Mouse (Mus musculus): ENCODE results near the gene Eng. TPM values are rescaled to one million over a fixed set of nuclear protein-coding genes. Genes with fewer than 3 reads are reported as not detected.

Eng gene
- total RNA-seq, 1 experiment = 18.3 TPM

GRCm38 (mm10) chr2:32617601-32618000 is 28.8 kb upstream of the Eng start:
- no peak for DNase-seq (ENCODE audit: low read depth, low spot score)
- H3K4me3 ChIP-seq (ENCODE audit: insufficient read depth in 1 of 2, low read depth in 1 of 2, low read length in 2 of 2, poor library complexity in 1 of 2, severe bottlenecking in 1 of 2) = no peak overlapping the region
- H3K4me1 ChIP-seq (ENCODE audit: control insufficient read depth in 2 of 2, insufficient read depth in 2 of 2, low read length in 2 of 2, poor library complexity in 1 of 2) = peaks cover 1 to 14% of the 10 kb centered on the region in 2 experiments; a peak in 2 of 4 replicates
- H3K9ac ChIP-seq (ENCODE audit: insufficient read depth, low read depth, low read length, poor library complexity, severe bottlenecking) = no peak overlapping the region
- no peaks in the 10 kb centered on the region for H3K9me3 ChIP-seq (ENCODE audit: control insufficient read depth, insufficient read depth, low read depth, low read length)
- H3K27ac ChIP-seq (ENCODE audit: insufficient read depth, low read depth, low read length, poor library complexity, severe bottlenecking) = no peak overlapping the region
- in situ Hi-C loops (cut with MboI; ENCODE audit: low sequenced_read_pairs in 2 of 2, unreplicated experiment in 2 of 2) = no loop called here
- no peak for TF ChIP-seq HCFC1 (IDR thresholded peaks at IDR 0.05; ENCODE audit: borderline replicate concordance, insufficient read depth, low read length)
- TF ChIP-seq ZC3H11A (IDR thresholded peaks at IDR 0.05; ENCODE audit: borderline replicate concordance, low read depth, low read length) = no peak
- no peak for TF ChIP-seq MAFK (IDR thresholded peaks at IDR 0.05; ENCODE audit: insufficient read depth, low read depth, low read length)
- no peak for TF ChIP-seq CHD2 (IDR thresholded peaks at IDR 0.05; ENCODE audit: low read depth, low read length)
- no peak for TF ChIP-seq ZNF384 (IDR thresholded peaks at IDR 0.05; ENCODE audit: low read depth, low read length)
- peaks cover 31% of the 10 kb centered on the region; the same call in 1 of the 2 replicates for H3K36me3 ChIP-seq (ENCODE audit: control insufficient read depth, insufficient read depth, low read length, poor library complexity, severe bottlenecking)

- no peaks in the 10 kb centered on the region for H3K9me3 ChIP-seq (ENCODE audit: control insufficient read depth, insufficient read depth, low read depth, low read length)
- TF ChIP-seq CHD2 (IDR thresholded peaks at IDR 0.05; ENCODE audit: low read depth, low read length) (no peak), HCFC1 (IDR thresholded peaks at IDR 0.05; ENCODE audit: borderline replicate concordance, insufficient read depth, low read length) (no peak), ZC3H11A (IDR thresholded peaks at IDR 0.05; ENCODE audit: borderline replicate concordance, low read depth, low read length) (no peak), ZNF384 (IDR thresholded peaks at IDR 0.05; ENCODE audit: low read depth, low read length) (no peak), MAFK (IDR thresholded peaks at IDR 0.05; ENCODE audit: insufficient read depth, low read depth, low read length) (no peak)
- H3K27ac ChIP-seq (ENCODE audit: insufficient read depth, low read depth, low read length, poor library complexity, severe bottlenecking) = no peak overlapping the region
- H3K9ac ChIP-seq (ENCODE audit: insufficient read depth, low read depth, low read length, poor library complexity, severe bottlenecking) = no peak overlapping the region
- in situ Hi-C loops (cut with MboI; ENCODE audit: low sequenced_read_pairs in 2 of 2, unreplicated experiment in 2 of 2) = no loop called here
- peaks cover 28% of the 10 kb centered on the region; the same call in 1 of the 2 replicates for H3K36me3 ChIP-seq (ENCODE audit: control insufficient read depth, insufficient read depth, low read length, poor library complexity, severe bottlenecking)
- H3K4me3 ChIP-seq (ENCODE audit: insufficient read depth in 1 of 2, low read depth in 1 of 2, low read length in 2 of 2, poor library complexity in 1 of 2, severe bottlenecking in 1 of 2) = no peak overlapping the region
- no peak for DNase-seq (ENCODE audit: low read depth, low spot score)
- peaks cover 1 to 14% of the 10 kb centered on the region in 2 experiments; a peak in 2 of 4 replicates for H3K4me1 ChIP-seq (ENCODE audit: control insufficient read depth in 2 of 2, insufficient read depth in 2 of 2, low read length in 2 of 2, poor library complexity in 1 of 2)
Observed at GRCm38 (mm10) chr2:32618051-32618450, 28.3 kb upstream of the Eng start.

GRCm38 (mm10) chr2:32620682-32621516 is 25.5 kb upstream of the Eng start:
- no peak overlapping the region for H3K27ac ChIP-seq (ENCODE audit: insufficient read depth, low read depth, low read length, poor library complexity, severe bottlenecking)
- no peak for DNase-seq (ENCODE audit: low read depth, low spot score)
- H3K4me3 ChIP-seq (ENCODE audit: insufficient read depth in 1 of 2, low read depth in 1 of 2, low read length in 2 of 2, poor library complexity in 1 of 2, severe bottlenecking in 1 of 2) = no peak overlapping the region

GRCm38 (mm10) chr2:32621517-32621859 is 24.9 kb upstream of the Eng start, which contains the start of gene Ak1:
Ak1 (plus strand) TSS chr2:32621758.
- Histone ChIP-seq H3K9ac (ENCODE audit: insufficient read depth, low read depth, low read length, poor library complexity, severe bottlenecking) (0 out of 2 replicates have a peak within 1 kb of the TSS, but pooled peaks have one; percentile 3), H3K4me3 (ENCODE audit: insufficient read depth in 1 of 2, low read depth in 1 of 2, low read length in 2 of 2, poor library complexity in 1 of 2, severe bottlenecking in 1 of 2) (no peak within 1 kb of the TSS), H3K4me1 (ENCODE audit: control insufficient read depth in 2 of 2, insufficient read depth in 2 of 2, low read length in 2 of 2, poor library complexity in 1 of 2) (peaks cover 1 to 31% of the 10 kb centered on the region in 2 experiments; a peak in 2 of 4 replicates), H3K36me3 (ENCODE audit: control insufficient read depth, insufficient read depth, low read length, poor library complexity, severe bottlenecking) (peaks cover 16% of the 10 kb centered on the region; the same call in 1 of the 2 replicates), H3K9me3 (ENCODE audit: control insufficient read depth, insufficient read depth, low read depth, low read length) (no peaks in the 10 kb centered on the region), H3K27ac (ENCODE audit: insufficient read depth, low read depth, low read length, poor library complexity, severe bottlenecking) (no peak within 1 kb of the TSS)
- DNase-seq (ENCODE audit: low read depth, low spot score) = no peak
- in situ Hi-C loops (cut with MboI; ENCODE audit: low sequenced_read_pairs in 2 of 2, unreplicated experiment in 2 of 2) = no loop called here
- no peak for TF ChIP-seq ZC3H11A (IDR thresholded peaks at IDR 0.05; ENCODE audit: borderline replicate concordance, low read depth, low read length)
- TF ChIP-seq CHD2 (IDR thresholded peaks at IDR 0.05; ENCODE audit: low read depth, low read length) = no peak
- TF ChIP-seq MAFK (IDR thresholded peaks at IDR 0.05; ENCODE audit: insufficient read depth, low read depth, low read length) = no peak
- TF ChIP-seq HCFC1 (IDR thresholded peaks at IDR 0.05; ENCODE audit: borderline replicate concordance, insufficient read depth, low read length) = no peak
- no peak for TF ChIP-seq ZNF384 (IDR thresholded peaks at IDR 0.05; ENCODE audit: low read depth, low read length)

More at GRCm38 (mm10) chr2:32620682-32621516, 25.5 kb upstream of the Eng start:
- Histone ChIP-seq H3K36me3 (ENCODE audit: control insufficient read depth, insufficient read depth, low read length, poor library complexity, severe bottlenecking) (peaks cover 19% of the 10 kb centered on the region; the same call in 1 of the 2 replicates), H3K9me3 (ENCODE audit: control insufficient read depth, insufficient read depth, low read depth, low read length) (no peaks in the 10 kb centered on the region), H3K4me1 (ENCODE audit: control insufficient read depth in 2 of 2, insufficient read depth in 2 of 2, low read length in 2 of 2, poor library complexity in 1 of 2) (peaks cover 0 to 25% of the 10 kb centered on the region in 2 experiments; a peak in 1 of 4 replicates), H3K9ac (ENCODE audit: insufficient read depth, low read depth, low read length, poor library complexity, severe bottlenecking) (0 out of 2 replicates have a peak overlapping the region, but pooled peaks have one; percentile 3)
- in situ Hi-C loops (cut with MboI; ENCODE audit: low sequenced_read_pairs in 2 of 2, unreplicated experiment in 2 of 2) = no loop called here
- no peak for TF ChIP-seq CHD2 (IDR thresholded peaks at IDR 0.05; ENCODE audit: low read depth, low read length)
- no peak for TF ChIP-seq MAFK (IDR thresholded peaks at IDR 0.05; ENCODE audit: insufficient read depth, low read depth, low read length)
- TF ChIP-seq ZNF384 (IDR thresholded peaks at IDR 0.05; ENCODE audit: low read depth, low read length) = no peak
- no peak for TF ChIP-seq HCFC1 (IDR thresholded peaks at IDR 0.05; ENCODE audit: borderline replicate concordance, insufficient read depth, low read length)
- no peak for TF ChIP-seq ZC3H11A (IDR thresholded peaks at IDR 0.05; ENCODE audit: borderline replicate concordance, low read depth, low read length)

Measured in ES-E14 (cell line).